Mouse (Mus musculus) urinary bladder, postnatal 14 days (tissue): ENCODE results near the gene Slc16a2.

Experiments
- DNase-seq: peaks from one replicate; pipeline ENCODE4 v3.0.0; 2021; ENCODE audit warnings: low spot score

Slc16a2 gene

DNA sequence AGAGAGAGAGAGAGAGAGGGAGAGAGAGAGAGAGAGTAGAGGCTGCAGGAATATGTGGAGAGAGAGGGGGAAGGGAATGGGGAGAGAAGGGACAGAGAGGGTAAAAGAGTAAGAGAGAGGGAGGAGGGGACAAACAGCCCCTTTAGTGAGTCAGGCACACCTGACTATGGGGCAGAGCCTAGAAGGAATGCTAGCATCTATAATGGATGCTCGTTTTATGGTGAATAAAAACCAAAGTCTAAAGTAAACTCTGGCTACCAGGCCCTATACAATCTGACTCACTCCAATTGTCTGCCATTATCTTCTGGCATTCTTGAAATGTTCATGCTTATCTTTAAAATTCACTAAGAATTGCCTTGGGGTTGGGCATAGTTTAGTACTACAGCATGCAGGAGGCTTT, 169.7 kb downstream of the Slc16a2 start:
- DNase-seq, result no peak
